Mouse (Mus musculus) small intestine, adult 2 months (tissue): ENCODE results near the gene Cyp2d9. TPM values are rescaled to one million over a fixed set of nuclear protein-coding genes. Genes with fewer than 3 reads are reported as not detected.

Source experiments
- H3K27ac ChIP-seq: fragments of 200-500 bp; 2 replicates; pipeline ENCODE4 v1.5.1; 2012; ENCODE audit warnings: low read depth, low read length, control low read depth, inconsistent platforms; ENCODE audit not compliant: insufficient read depth
- H3K27me3 ChIP-seq: fragments of 200-500 bp; 2 replicates; pipeline ENCODE4 v1.6.1; 2012; ENCODE audit warnings: mild to moderate bottlenecking, moderate library complexity, low read length, inconsistent platforms; ENCODE audit not compliant: control insufficient read depth, insufficient read depth
- H3K36me3 ChIP-seq: fragments of 200-500 bp; 2 replicates; pipeline ENCODE4 v1.6.1; 2012; ENCODE audit warnings: mild to moderate bottlenecking, low read length, control low read depth, inconsistent platforms; ENCODE audit not compliant: control insufficient read depth, insufficient read depth
- H3K4me1 ChIP-seq: fragments of 200-500 bp; 2 replicates; pipeline ENCODE4 v1.6.1; 2012; ENCODE audit warnings: low read length, inconsistent platforms, mixed read lengths; ENCODE audit not compliant: control insufficient read depth, insufficient read depth, insufficient read length
- H3K4me3 ChIP-seq: fragments of 200-500 bp; 2 replicates; pipeline ENCODE4 v1.5.1; 2012; ENCODE audit warnings: low read depth, mild to moderate bottlenecking, control low read depth, inconsistent platforms, low read length, moderate library complexity
- CTCF ChIP-seq: fragments of 200-500 bp; IDR thresholded peaks from 2 replicates; pipeline ENCODE4 v1.5.1; 2012; ENCODE audit warnings: low read depth, mild to moderate bottlenecking, control low read depth, inconsistent platforms, low read length, moderate library complexity, mixed read lengths; ENCODE audit not compliant: insufficient replicate concordance, insufficient read length; ENCODE audit errors: extremely low read depth
- POLR2A ChIP-seq: fragments of 200-500 bp; IDR thresholded peaks from 2 replicates; pipeline ENCODE4 v1.6.1; 2012; ENCODE audit warnings: low read depth, mild to moderate bottlenecking, control low read depth, inconsistent platforms, low read length, moderate library complexity
- WGBS: fragments of 180-500 bp; shearing (Covaris S2); methylation state at CpG from one replicate; pipeline ENCODE4 v1.1.7; 2018; 5-methylcytosine and 5-hydroxymethylcytosine counted together
- polyA plus RNA-seq: library from polyadenylated mRNA; depleted of rRNA; stranded (reverse); fragments of >200 nt; gene quantifications from 2 replicates; pipeline ENCODE4 v1.2.3, GENCODE M21; 2012

Cyp2d9 gene
- polyA plus RNA-seq, 1 experiment, result not detected

- Histone ChIP-seq H3K4me3 (no peak overlapping the region), H3K4me1 (no peaks in the 10 kb centered on the region), H3K27me3 (no peaks in the 10 kb centered on the region), H3K27ac (no peak overlapping the region), H3K36me3 (no peaks in the 10 kb centered on the region)
- no peak for TF ChIP-seq CTCF
- no peak for TF ChIP-seq POLR2A
- WGBS, result 61% methylated on average over 3 of the region's 3 CpGs
These were observed 9.8 kb upstream of the Cyp2d9 start for GRCm38 (mm10) chr15:82423471-82423870.

- H3K4me3 ChIP-seq, result no peak overlapping the region
- no peaks in the 10 kb centered on the region for H3K27me3 ChIP-seq
- no peaks in the 10 kb centered on the region for H3K36me3 ChIP-seq
- 97% methylated on average over 3 of the region's 3 CpGs for WGBS
- TF ChIP-seq CTCF (no peak), POLR2A (no peak)
- no peak overlapping the region for H3K27ac ChIP-seq
- H3K4me1 ChIP-seq, result no peaks in the 10 kb centered on the region
These were observed 384 bp downstream of the Cyp2d9 start for GRCm38 (mm10) chr15:82433621-82434020.

GRCm38 (mm10) chr15:82434541-82434940 lies 1.3 kb downstream of the Cyp2d9 start:
- no peak for TF ChIP-seq CTCF
- TF ChIP-seq POLR2A, result no peak
- no peak overlapping the region for H3K27ac ChIP-seq
- H3K36me3 ChIP-seq, result no peaks in the 10 kb centered on the region
- H3K27me3 ChIP-seq, result no peaks in the 10 kb centered on the region
- WGBS, result 70% methylated on average over 3 of the region's 3 CpGs
- no peaks in the 10 kb centered on the region for H3K4me1 ChIP-seq
- no peak overlapping the region for H3K4me3 ChIP-seq

- no peaks in the 10 kb centered on the region for H3K4me1 ChIP-seq
- WGBS, result 65% methylated on average over 3 of the region's 3 CpGs
- no peak overlapping the region for H3K4me3 ChIP-seq
- TF ChIP-seq CTCF (no peak), POLR2A (no peak)
- no peak overlapping the region for H3K27ac ChIP-seq
- H3K36me3 ChIP-seq, result no peaks in the 10 kb centered on the region
- no peaks in the 10 kb centered on the region for H3K27me3 ChIP-seq
These were observed 1.8 kb downstream of the Cyp2d9 start for GRCm38 (mm10) chr15:82435011-82435410.

- WGBS, result 89% methylated on average over 2 of the region's 2 CpGs
- no peak overlapping the region for H3K27ac ChIP-seq
- no peaks in the 10 kb centered on the region for H3K27me3 ChIP-seq
- no peaks in the 10 kb centered on the region for H3K4me1 ChIP-seq
- H3K4me3 ChIP-seq, result no peak overlapping the region
- H3K36me3 ChIP-seq, result no peaks in the 10 kb centered on the region
- TF ChIP-seq CTCF (no peak), POLR2A (no peak)
These were observed 2.4 kb downstream of the Cyp2d9 start for GRCm38 (mm10) chr15:82435606-82436005.

- TF ChIP-seq CTCF (no peak), POLR2A (no peak)
- Histone ChIP-seq H3K27ac (no peak overlapping the region), H3K27me3 (no peaks in the 10 kb centered on the region), H3K4me1 (no peaks in the 10 kb centered on the region), H3K4me3 (no peak overlapping the region), H3K36me3 (no peaks in the 10 kb centered on the region)
- 52% methylated on average over 5 of the region's 5 CpGs for WGBS
These were observed 4.9 kb downstream of the Cyp2d9 start for GRCm38 (mm10) chr15:82437975-82438617.

GRCm38 (mm10) chr15:82443658-82444057 lies 10.4 kb downstream of the Cyp2d9 start:
- Histone ChIP-seq H3K36me3 (no peaks in the 10 kb centered on the region), H3K4me1 (no peaks in the 10 kb centered on the region), H3K4me3 (no peak overlapping the region), H3K27ac (no peak overlapping the region), H3K27me3 (no peaks in the 10 kb centered on the region)
- TF ChIP-seq CTCF (no peak), POLR2A (no peak)
- 86% methylated on average over 3 of the region's 3 CpGs for WGBS
